Mouse (Mus musculus): Measurements from ENCODE around the gene Dnmt3b. TPM values are rescaled to one million over a fixed set of nuclear protein-coding genes. Genes with fewer than 3 reads are reported as not detected.
"Not testable (repeated sequence)": the region's sequence is repeated elsewhere in the genome, so short reads cannot be mapped to it uniquely, and the experiment has no call there.

The Dnmt3b gene
- polyA plus RNA-seq, 1 experiment from 2014 or later: 5.4 TPM

- Histone ChIP-seq H3K9ac (replicated peaks) (no peak overlapping the region), H3K4me3 (replicated peaks) (no peak overlapping the region), H3K27me3 (peaks cover 9% of the 10 kb centered on the region; the same call in 1 of the 2 replicates), H3K4me1 (replicated peaks) (no peaks in the 10 kb centered on the region), H3K9me3 (no peaks in the 10 kb centered on the region), H3K27ac (no peak overlapping the region), H3K36me3 (no peaks in the 10 kb centered on the region), H3K4me2 (replicated peaks) (no peak overlapping the region)
- no peak for ATAC-seq
- 7% methylated on average over 3 of the region's 3 CpGs for WGBS
Measured at GRCm38 (mm10) chr2:153642496-153642895, 6.8 kb upstream of the Dnmt3b start.

GRCm38 (mm10) chr2:153642999-153643398, 6.3 kb upstream of the Dnmt3b start:
- 17% methylated on average over 6 of the region's 6 CpGs for WGBS
- H3K4me3 ChIP-seq (replicated peaks): no peak overlapping the region

GRCm38 (mm10) chr2:153648773-153649297, 415 bp upstream of the Dnmt3b start:
- Histone ChIP-seq H3K9me3 (no peaks in the 10 kb centered on the region), H3K27ac (no peak overlapping the region), H3K4me1 (replicated peaks) (peaks cover 26% of the 10 kb centered on the region), H3K4me2 (replicated peaks) (peak overlapping the region; percentile 79), H3K27me3 (peaks cover 12% of the 10 kb centered on the region), H3K9ac (replicated peaks) (peak overlapping the region; percentile 84), H3K4me3 (replicated peaks) (peak overlapping the region; percentile 73), H3K36me3 (no peaks in the 10 kb centered on the region)
- 18% methylated on average over 13 of the region's 14 CpGs for WGBS
- ATAC-seq: no peak

More at GRCm38 (mm10) chr2:153642999-153643398, 6.3 kb upstream of the Dnmt3b start:
- H3K9ac ChIP-seq (replicated peaks): no peak overlapping the region
- H3K27ac ChIP-seq: no peak overlapping the region
- ATAC-seq: no peak
- no peaks in the 10 kb centered on the region for H3K36me3 ChIP-seq
- no peak overlapping the region for H3K4me2 ChIP-seq (replicated peaks)
- H3K4me1 ChIP-seq (replicated peaks): no peaks in the 10 kb centered on the region
- peaks cover 8% of the 10 kb centered on the region; the same call in 1 of the 2 replicates for H3K27me3 ChIP-seq
- H3K9me3 ChIP-seq: no peaks in the 10 kb centered on the region

GRCm38 (mm10) chr2:153650014-153650687, 901 bp downstream of the Dnmt3b start:
- Histone ChIP-seq H3K4me3 (replicated peaks) (peak overlapping the region; percentile 73), H3K9me3 (no peaks in the 10 kb centered on the region), H3K36me3 (no peaks in the 10 kb centered on the region), H3K9ac (replicated peaks) (peak overlapping the region; percentile 84), H3K27ac (no peak overlapping the region), H3K4me1 (replicated peaks) (peaks cover 26% of the 10 kb centered on the region), H3K4me2 (replicated peaks) (peak overlapping the region; percentile 79), H3K27me3 (peaks cover 12% of the 10 kb centered on the region)
- peak; percentile 13 for ATAC-seq
- 1% methylated on average over 28 of the region's 28 CpGs for WGBS

GRCm38 (mm10) chr2:153651681-153652080, 2.4 kb downstream of the Dnmt3b start:
- Histone ChIP-seq H3K9ac (replicated peaks) (no peak overlapping the region), H3K27ac (no peak overlapping the region), H3K4me2 (replicated peaks) (no peak overlapping the region; the same call in 1 of the 2 replicates), H3K36me3 (no peaks in the 10 kb centered on the region), H3K27me3 (peaks cover 12% of the 10 kb centered on the region), H3K4me3 (replicated peaks) (no peak overlapping the region), H3K9me3 (no peaks in the 10 kb centered on the region), H3K4me1 (replicated peaks) (peaks cover 26% of the 10 kb centered on the region)
- 37% methylated on average over 3 of the region's 3 CpGs for WGBS
- ATAC-seq: no peak

GRCm38 (mm10) chr2:153657659-153658058, 8.4 kb downstream of the Dnmt3b start:
- 90% methylated on average over 7 of the region's 8 CpGs for WGBS
- H3K27ac ChIP-seq; H3K9me3 ChIP-seq; H3K9ac ChIP-seq (replicated peaks); H3K4me1 ChIP-seq (replicated peaks); H3K4me3 ChIP-seq (replicated peaks); ATAC-seq; H3K36me3 ChIP-seq; H3K4me2 ChIP-seq (replicated peaks); H3K27me3 ChIP-seq: not testable (repeated sequence)

GRCm38 (mm10) chr2:153660616-153661015, 11.4 kb downstream of the Dnmt3b start:
- Histone ChIP-seq H3K27me3 (no peaks in the 10 kb centered on the region), H3K9ac (replicated peaks) (no peak overlapping the region), H3K4me1 (replicated peaks) (no peaks in the 10 kb centered on the region), H3K9me3 (no peaks in the 10 kb centered on the region), H3K4me2 (replicated peaks) (no peak overlapping the region), H3K36me3 (peaks cover 21% of the 10 kb centered on the region), H3K4me3 (replicated peaks) (no peak overlapping the region), H3K27ac (no peak overlapping the region)
- ATAC-seq: no peak
- WGBS: 56% methylated on average over 3 of the region's 3 CpGs

- H3K27me3 ChIP-seq: no peaks in the 10 kb centered on the region
- WGBS: 93% methylated on average over 7 of the region's 7 CpGs
- no peak overlapping the region for H3K27ac ChIP-seq
- no peak overlapping the region for H3K9ac ChIP-seq (replicated peaks)
- no peaks in the 10 kb centered on the region for H3K9me3 ChIP-seq
- peaks cover 29% of the 10 kb centered on the region for H3K36me3 ChIP-seq
- no peak for ATAC-seq
- H3K4me2 ChIP-seq (replicated peaks): no peak overlapping the region
- no peaks in the 10 kb centered on the region; the same call in 1 of the 2 replicates for H3K4me1 ChIP-seq (replicated peaks)
- H3K4me3 ChIP-seq (replicated peaks): no peak overlapping the region
Measured at GRCm38 (mm10) chr2:153665401-153665800, 16.2 kb downstream of the Dnmt3b start.

- Histone ChIP-seq H3K27ac (no peak overlapping the region), H3K4me2 (replicated peaks) (no peak overlapping the region), H3K4me1 (replicated peaks) (no peaks in the 10 kb centered on the region; the same call in 1 of the 2 replicates), H3K4me3 (replicated peaks) (no peak overlapping the region), H3K27me3 (no peaks in the 10 kb centered on the region), H3K9me3 (no peaks in the 10 kb centered on the region), H3K9ac (replicated peaks) (no peak overlapping the region), H3K36me3 (peaks cover 17% of the 10 kb centered on the region)
- peak; percentile 69 for ATAC-seq
- 62% methylated on average over 7 of the region's 7 CpGs for WGBS
Measured at GRCm38 (mm10) chr2:153668754-153669376, 19.6 kb downstream of the Dnmt3b start.

GRCm38 (mm10) chr2:153670111-153670510, 20.9 kb downstream of the Dnmt3b start:
- ATAC-seq: no peak
- Histone ChIP-seq H3K4me2 (replicated peaks) (no peak overlapping the region), H3K36me3 (peaks cover 20% of the 10 kb centered on the region), H3K27me3 (no peaks in the 10 kb centered on the region), H3K4me3 (replicated peaks) (no peak overlapping the region), H3K9ac (replicated peaks) (no peak overlapping the region), H3K4me1 (replicated peaks) (no peaks in the 10 kb centered on the region; the same call in 1 of the 2 replicates), H3K27ac (no peak overlapping the region), H3K9me3 (no peaks in the 10 kb centered on the region)
- WGBS: 58% methylated on average over 5 of the region's 5 CpGs

- Histone ChIP-seq H3K27me3 (no peaks in the 10 kb centered on the region), H3K9ac (replicated peaks) (no peak overlapping the region), H3K4me2 (replicated peaks) (no peak overlapping the region), H3K4me1 (replicated peaks) (no peaks in the 10 kb centered on the region; the same call in 1 of the 2 replicates), H3K4me3 (replicated peaks) (no peak overlapping the region), H3K36me3 (peaks cover 21% of the 10 kb centered on the region; the same call in 1 of the 2 replicates), H3K27ac (no peak overlapping the region), H3K9me3 (no peaks in the 10 kb centered on the region)
- ATAC-seq: no peak
- WGBS: 91% methylated on average over 2 of the region's 2 CpGs
Measured at GRCm38 (mm10) chr2:153672619-153673018, 23.4 kb downstream of the Dnmt3b start.

- H3K36me3 ChIP-seq: peaks cover 24% of the 10 kb centered on the region; the same call in 1 of the 2 replicates
- H3K27me3 ChIP-seq; H3K4me2 ChIP-seq (replicated peaks); H3K9ac ChIP-seq (replicated peaks); H3K4me1 ChIP-seq (replicated peaks); ATAC-seq; H3K4me3 ChIP-seq (replicated peaks); H3K9me3 ChIP-seq; H3K27ac ChIP-seq: not testable (repeated sequence)
- 83% methylated on average over 1 of the region's 1 CpGs for WGBS
Measured at GRCm38 (mm10) chr2:153675364-153675763, 26.1 kb downstream of the Dnmt3b start.
